Mouse (Mus musculus) hindbrain, embryonic 10.5 days (tissue): ENCODE measurements at regions not wholly inside any gene's neighbourhood (a gene's known extent, or its start where the extent isn't known, plus 50 kb on each side); places are given as distances from the start of the nearest gene placed in this dataset.

Experiments
- DNase-seq: peaks from one replicate; pipeline ENCODE4 v3.0.0-alpha.2; 2017; ENCODE audit warnings: low spot score
- H3K27ac ChIP-seq: fragments of 300-500 bp; sonication (generic); 2 replicates; pipeline ENCODE4 v1.5.1; 2016; ENCODE audit warnings: mild to moderate bottlenecking, moderate library complexity
- H3K27me3 ChIP-seq: fragments of 300-500 bp; sonication (generic); 2 replicates; pipeline ENCODE4 v1.6.1; 2016; ENCODE audit warnings: mild to moderate bottlenecking; ENCODE audit not compliant: poor library complexity, insufficient read depth, severe bottlenecking
- H3K36me3 ChIP-seq: fragments of 300-500 bp; sonication (generic); 2 replicates; pipeline ENCODE4 v1.6.1; 2016; ENCODE audit warnings: mild to moderate bottlenecking, moderate library complexity
- H3K4me1 ChIP-seq: fragments of 300-500 bp; sonication (generic); replicated peaks from 2 replicates; pipeline ENCODE4 v1.6.1; 2016; ENCODE audit warnings: mild to moderate bottlenecking
- H3K4me3 ChIP-seq: fragments of 300-500 bp; sonication (generic); 2 replicates; pipeline ENCODE4 v1.5.1; 2016; ENCODE audit warnings: mild to moderate bottlenecking, moderate library complexity
- H3K9me3 ChIP-seq: fragments of 300-500 bp; sonication (generic); 2 replicates; pipeline ENCODE4 v1.6.1; 2016; ENCODE audit warnings: mild to moderate bottlenecking, moderate library complexity
- WGBS: fragments of 180-500 bp; shearing (Covaris S2); methylation state at CpG from one replicate; pipeline ENCODE4 v1.1.7; 2016; 5-methylcytosine and 5-hydroxymethylcytosine counted together

DNA sequence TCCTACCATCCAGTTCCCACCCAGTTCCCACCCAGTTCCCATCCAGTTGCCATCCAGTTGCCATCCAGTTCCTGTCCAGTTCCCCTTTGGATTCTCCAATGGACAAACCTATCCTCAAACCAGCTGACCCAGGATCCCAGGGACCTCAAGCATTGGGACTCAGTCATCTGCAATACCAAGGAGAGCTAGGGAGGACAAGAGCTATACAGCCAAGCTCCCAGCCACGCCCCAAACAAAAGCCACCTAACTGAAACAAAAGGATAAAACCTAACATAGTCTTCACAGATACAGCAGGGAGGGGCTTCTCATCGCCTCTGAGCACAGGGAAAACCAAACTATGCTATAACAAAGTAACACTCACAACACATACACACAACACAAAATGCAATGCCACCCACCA, 145.6 kb upstream of the Nfe2l3 start:
- Histone ChIP-seq H3K27me3 (no peaks in the 10 kb centered on the region), H3K4me3 (no peak overlapping the region), H3K36me3 (no peaks in the 10 kb centered on the region), H3K4me1 (no peaks in the 10 kb centered on the region; the same call in 1 of the 2 replicates), H3K27ac (no peak overlapping the region), H3K9me3 (no peaks in the 10 kb centered on the region)
- 76% methylated on average over 2 of the region's 2 CpGs for WGBS
- DNase-seq = no peak

DNA sequence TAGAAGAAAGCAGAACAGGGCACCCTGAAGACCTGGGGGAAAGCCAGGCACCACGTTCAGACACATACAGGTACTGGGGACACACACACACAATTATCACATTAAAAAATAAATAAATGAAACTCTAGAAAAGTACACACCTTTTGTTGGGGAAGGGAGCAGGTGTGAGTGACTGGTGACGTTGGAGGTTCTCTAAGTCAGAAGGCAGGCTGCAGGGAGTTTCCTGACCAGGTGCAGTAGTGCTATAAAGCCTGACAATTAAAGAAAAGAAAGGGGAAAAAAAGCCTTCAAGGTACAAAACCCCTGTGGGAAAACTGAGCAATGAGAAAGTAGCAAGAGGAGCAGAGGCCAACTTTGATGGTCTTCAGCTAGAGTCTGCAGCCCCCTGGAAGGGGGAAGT, 145.1 kb upstream of the Nfe2l3 start:
- WGBS = 66% methylated on average over 2 of the region's 2 CpGs
- no peaks in the 10 kb centered on the region for H3K27me3 ChIP-seq
- no peak overlapping the region for H3K27ac ChIP-seq
- no peaks in the 10 kb centered on the region; the same call in 1 of the 2 replicates for H3K4me1 ChIP-seq
- H3K36me3 ChIP-seq = no peaks in the 10 kb centered on the region
- no peak for DNase-seq
- H3K4me3 ChIP-seq = no peak overlapping the region
- H3K9me3 ChIP-seq = no peaks in the 10 kb centered on the region

DNA sequence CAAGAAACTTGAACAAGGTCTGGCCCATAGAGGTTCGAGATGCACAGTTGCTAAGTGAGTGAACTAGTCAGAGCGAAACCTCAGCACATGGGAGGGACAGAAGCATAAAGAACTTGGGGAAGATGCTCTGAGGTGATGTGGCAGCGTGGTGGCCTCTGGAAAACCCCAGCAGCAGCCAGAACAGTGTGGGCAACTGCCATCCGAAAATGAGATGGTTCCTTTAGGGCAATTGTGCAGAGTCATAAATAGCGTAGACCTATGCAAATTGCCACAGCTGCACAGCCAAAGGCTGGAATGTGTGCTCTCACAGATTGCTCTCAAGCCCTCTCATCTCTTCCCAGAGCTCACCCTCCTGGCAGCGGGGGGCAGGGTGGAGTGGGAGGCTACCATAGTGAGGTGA, 144.7 kb upstream of the Nfe2l3 start:
- Histone ChIP-seq H3K36me3 (no peaks in the 10 kb centered on the region), H3K27me3 (no peaks in the 10 kb centered on the region), H3K27ac (no peak overlapping the region), H3K4me1 (no peaks in the 10 kb centered on the region; the same call in 1 of the 2 replicates), H3K9me3 (no peaks in the 10 kb centered on the region), H3K4me3 (no peak overlapping the region)
- WGBS = 79% methylated on average over 6 of the region's 6 CpGs
- no peak for DNase-seq

DNA sequence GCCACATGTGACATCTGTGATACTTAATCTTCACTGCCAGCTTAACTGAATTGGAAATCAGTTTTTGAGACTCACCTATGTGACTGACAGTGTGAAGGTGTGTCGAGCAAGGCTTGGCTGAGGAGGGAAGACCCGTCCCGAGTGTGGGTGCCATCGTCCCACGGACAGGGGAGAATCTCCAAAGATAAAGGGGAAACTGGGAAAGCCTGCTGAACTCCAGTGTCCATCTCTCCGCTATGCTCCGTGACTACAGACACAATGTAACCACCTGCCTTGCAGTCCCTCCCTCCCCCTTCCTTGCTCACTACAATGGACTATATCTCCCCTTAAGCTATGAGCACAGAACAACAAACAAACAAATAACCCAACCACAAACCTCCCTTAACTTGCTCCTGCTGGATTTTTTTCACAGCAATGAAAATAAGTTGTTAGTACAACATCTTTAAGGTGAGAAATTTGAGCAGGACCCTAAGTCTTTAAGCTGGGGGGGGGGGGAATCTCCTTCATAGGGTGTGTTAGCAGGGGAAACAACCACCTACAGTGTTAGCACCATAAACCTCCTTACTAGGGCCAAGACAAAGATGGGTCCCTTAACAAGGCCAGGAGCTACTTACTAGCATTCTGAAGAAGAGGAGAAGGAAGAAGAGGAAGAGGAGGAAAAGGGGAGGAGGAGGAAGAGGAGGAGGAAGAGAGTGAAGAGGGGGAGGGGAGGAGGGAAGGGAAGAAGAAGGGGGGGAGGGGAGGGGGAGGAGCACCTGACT, 144.0 kb upstream of the Nfe2l3 start:
- DNase-seq = no peak
- no peaks in the 10 kb centered on the region; the same call in 1 of the 2 replicates for H3K4me1 ChIP-seq
- no peaks in the 10 kb centered on the region for H3K36me3 ChIP-seq
- H3K27me3 ChIP-seq = no peaks in the 10 kb centered on the region
- no peak overlapping the region for H3K4me3 ChIP-seq
- no peaks in the 10 kb centered on the region for H3K9me3 ChIP-seq
- no peak overlapping the region for H3K27ac ChIP-seq
- whole genome bisulfite sequencing = 87% methylated on average over 7 of the region's 7 CpGs

DNA sequence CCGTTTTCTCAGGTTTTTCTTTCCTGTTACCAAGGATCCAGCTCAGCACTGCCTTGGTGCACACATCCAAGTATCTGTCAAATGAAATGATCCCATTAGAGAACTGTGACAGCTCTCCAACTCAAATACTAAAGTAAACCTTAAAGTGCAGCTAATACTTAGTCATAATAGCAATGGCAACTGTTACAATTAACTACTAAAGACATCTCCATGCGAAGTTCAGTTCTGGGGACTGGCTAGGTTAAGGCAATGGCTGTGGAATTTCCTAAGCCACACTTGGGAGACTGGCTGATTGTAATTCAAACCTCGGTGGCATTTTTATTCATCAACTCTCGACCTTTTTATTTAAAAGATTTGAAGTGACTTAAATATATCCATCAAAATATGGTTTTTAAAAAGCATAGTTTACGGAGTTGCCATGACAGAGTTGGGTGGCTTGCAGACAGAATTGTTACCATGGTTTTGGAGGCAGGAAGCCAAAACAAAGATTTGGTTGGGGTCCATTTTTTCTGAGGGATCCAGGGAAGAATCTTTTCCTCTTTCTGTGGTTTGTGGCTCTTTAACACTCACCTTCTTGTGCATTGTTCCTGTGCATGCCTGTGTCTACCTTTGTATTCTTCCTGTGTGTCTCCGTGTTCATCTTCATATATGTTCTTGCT, 143.3 kb upstream of the Nfe2l3 start:
- H3K27me3 ChIP-seq = no peaks in the 10 kb centered on the region
- H3K4me3 ChIP-seq = no peak overlapping the region
- no peak for DNase-seq
- H3K27ac ChIP-seq = no peak overlapping the region
- no peaks in the 10 kb centered on the region for H3K36me3 ChIP-seq
- no peaks in the 10 kb centered on the region for H3K9me3 ChIP-seq
- no peaks in the 10 kb centered on the region; the same call in 1 of the 2 replicates for H3K4me1 ChIP-seq
- 73% methylated on average over 6 of the region's 6 CpGs for WGBS

DNA sequence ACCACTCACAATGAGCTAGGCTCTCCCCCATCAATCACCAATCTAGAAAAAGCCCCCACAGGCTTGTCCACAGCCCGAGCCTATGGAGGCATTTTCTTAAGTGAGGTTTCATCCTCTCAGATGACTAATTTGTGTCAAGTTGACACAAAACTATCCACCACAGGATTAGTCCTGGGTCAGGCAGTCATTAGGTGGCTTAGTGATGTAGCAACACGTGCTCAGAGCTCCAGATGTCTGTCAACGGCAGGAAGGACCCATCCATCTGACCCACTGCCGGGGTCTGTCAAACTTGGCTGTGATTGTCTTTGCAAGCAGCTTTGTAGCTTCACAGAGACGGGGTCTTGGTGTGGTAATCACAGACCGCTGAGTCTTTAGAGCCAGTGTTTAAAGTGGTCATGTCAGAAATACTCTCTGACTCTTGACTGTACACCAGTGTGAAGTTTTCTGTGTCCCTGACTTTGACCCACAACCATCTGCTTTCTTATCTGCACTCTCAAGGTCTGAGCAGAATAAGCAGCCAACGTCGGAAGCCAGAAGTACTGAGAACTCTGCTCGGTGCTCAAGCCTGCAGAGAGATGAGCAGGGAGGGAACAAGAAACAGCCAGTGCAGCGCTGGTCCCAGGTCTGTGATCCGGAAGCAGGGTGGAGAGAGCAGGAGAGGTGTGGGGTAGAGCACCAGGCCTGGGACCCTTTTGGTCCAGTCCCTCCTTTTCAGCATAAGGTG, 131.6 kb upstream of the Nfe2l3 start:
- no peak for DNase-seq
- Histone ChIP-seq H3K4me1 (no peaks in the 10 kb centered on the region), H3K9me3 (peaks cover 4% of the 10 kb centered on the region), H3K36me3 (no peaks in the 10 kb centered on the region), H3K27ac (no peak overlapping the region), H3K4me3 (no peak overlapping the region), H3K27me3 (no peaks in the 10 kb centered on the region)
- 83% methylated on average over 11 of the region's 11 CpGs for WGBS

DNA sequence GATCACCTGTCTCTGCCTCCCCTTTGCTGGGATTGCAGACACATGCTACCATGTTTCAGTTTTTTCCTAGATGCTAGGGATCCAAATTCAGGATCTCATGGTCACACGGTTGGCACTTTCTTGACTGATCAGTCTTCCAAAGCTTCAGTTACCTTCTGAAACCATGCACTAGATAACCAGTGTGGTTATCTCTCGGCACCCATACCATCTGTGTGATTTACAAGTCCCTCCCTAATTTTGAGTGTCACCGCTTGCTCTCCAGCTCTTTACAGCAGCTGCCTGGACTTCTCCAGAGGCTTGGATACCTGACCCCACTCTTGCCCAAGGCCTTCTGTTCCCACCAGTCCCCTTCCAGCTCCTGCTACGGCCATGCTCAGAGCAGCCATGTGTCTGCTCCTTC, 130.6 kb upstream of the Nfe2l3 start:
- WGBS = 91% methylated on average over 4 of the region's 4 CpGs
- H3K36me3 ChIP-seq = no peaks in the 10 kb centered on the region
- H3K27ac ChIP-seq = no peak overlapping the region
- no peak for DNase-seq
- no peaks in the 10 kb centered on the region for H3K4me1 ChIP-seq
- H3K4me3 ChIP-seq = no peak overlapping the region
- peaks cover 4% of the 10 kb centered on the region for H3K9me3 ChIP-seq
- no peaks in the 10 kb centered on the region for H3K27me3 ChIP-seq

DNA sequence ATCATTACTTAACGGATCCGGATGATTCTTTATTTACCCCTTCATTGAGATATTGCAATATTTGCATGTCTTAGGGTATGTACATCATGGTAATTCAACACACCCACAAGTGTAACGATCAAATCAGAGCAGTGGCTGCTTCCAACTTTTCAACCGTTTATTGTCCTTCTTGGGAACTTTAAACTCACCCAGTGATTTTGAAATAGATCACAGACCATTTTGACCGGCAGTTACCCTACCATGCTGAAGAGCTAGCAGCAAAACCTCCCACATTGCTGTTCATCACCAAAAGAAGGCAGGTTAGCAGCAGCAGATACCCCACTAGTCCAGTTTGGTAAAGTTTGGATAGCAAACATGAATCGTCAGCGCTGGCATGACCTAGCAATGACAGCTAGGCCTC, 130.2 kb upstream of the Nfe2l3 start:
- 95% methylated on average over 7 of the region's 7 CpGs for WGBS
- Histone ChIP-seq H3K4me3 (no peak overlapping the region), H3K4me1 (no peaks in the 10 kb centered on the region), H3K9me3 (peaks cover 4% of the 10 kb centered on the region), H3K27me3 (no peaks in the 10 kb centered on the region), H3K27ac (no peak overlapping the region), H3K36me3 (no peaks in the 10 kb centered on the region)
- no peak for DNase-seq

DNA sequence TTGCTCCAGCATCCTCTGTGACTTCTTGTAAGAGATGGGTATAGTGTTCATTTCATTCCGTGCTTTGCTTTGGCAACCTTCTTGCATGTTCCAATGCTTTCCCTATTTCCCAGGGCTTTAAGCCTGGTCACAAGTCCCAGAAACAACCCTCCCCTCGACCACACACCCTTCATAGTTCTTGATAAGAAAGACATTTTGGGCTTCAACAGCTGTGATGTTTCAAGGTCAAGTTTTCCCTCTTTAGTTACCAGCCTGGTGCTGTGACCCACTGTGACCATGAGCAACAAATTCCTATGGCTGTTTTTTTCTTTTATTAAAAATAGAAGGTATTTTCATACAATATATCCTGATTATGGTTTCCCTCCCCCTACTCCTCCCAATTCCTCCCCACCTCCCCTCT, 114.1 kb upstream of the Nfe2l3 start:
- no peaks in the 10 kb centered on the region for H3K36me3 ChIP-seq
- no peaks in the 10 kb centered on the region for H3K9me3 ChIP-seq
- H3K27ac ChIP-seq = no peak overlapping the region
- H3K4me3 ChIP-seq = no peak overlapping the region
- 72% methylated on average over 2 of the region's 2 CpGs for WGBS
- no peak for DNase-seq
- peaks cover 16% of the 10 kb centered on the region for H3K4me1 ChIP-seq
- H3K27me3 ChIP-seq = no peaks in the 10 kb centered on the region

DNA sequence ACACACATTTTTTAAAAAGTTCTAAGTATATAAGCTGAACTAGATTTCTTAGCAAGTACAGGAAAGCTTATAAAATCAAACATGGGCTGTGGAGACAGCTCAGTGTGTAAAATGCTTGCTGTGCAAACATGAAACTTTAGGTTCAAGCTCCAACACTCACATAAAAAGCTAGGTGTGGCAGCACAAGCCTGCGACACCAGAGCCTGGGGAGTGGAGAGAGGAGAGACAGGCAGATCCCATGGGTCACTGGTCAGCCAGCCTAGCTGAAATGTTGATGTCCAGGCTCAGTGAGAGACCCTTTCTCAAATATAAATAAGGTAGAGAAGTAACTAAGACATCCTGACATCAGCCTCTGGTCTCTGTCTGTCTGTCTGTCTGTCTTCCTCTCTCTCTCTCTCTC, 112.5 kb upstream of the Nfe2l3 start:
- Histone ChIP-seq H3K27ac (no peak overlapping the region), H3K4me3 (no peak overlapping the region), H3K4me1 (peaks cover 16% of the 10 kb centered on the region), H3K9me3 (no peaks in the 10 kb centered on the region), H3K36me3 (no peaks in the 10 kb centered on the region), H3K27me3 (no peaks in the 10 kb centered on the region)
- DNase-seq = no peak
- 68% methylated on average over 1 of the region's 1 CpGs for WGBS

DNA sequence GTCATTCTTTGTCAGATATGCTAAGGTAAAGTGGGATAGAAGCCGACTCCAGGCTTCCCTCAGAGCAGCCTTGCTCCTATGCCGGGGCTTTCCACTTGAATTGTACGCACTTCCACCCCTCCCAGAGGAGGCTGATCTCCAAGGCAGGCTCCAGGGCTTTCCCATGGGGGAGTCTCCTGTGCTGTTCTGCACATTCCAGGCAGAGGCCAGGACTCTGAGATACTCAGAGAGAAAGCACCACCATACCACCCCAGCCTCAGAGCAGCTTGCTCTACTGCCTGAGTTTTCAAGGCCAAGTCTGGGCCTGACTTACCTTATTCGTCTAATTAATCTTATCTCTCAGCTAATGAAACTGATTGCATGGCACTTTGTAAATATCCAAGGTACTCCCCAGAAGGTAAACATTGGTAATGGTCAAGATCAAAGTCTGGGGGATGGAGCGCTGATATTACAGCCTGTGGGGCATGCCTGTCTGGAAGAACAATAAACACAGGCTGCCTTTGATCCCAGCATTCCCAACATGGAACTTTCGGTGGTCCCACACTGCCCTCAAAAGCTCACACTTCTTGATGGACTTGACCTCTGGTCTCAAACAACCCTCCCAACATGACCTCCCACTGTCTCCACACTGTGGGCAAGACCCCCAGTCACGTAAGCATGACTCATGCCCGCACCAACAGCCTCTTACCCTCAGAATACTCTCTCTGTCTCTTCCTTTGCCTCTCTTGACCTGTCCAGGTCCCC, 111.6 kb upstream of the Nfe2l3 start:
- Histone ChIP-seq H3K4me3 (no peak overlapping the region), H3K4me1 (peaks cover 18% of the 10 kb centered on the region), H3K27ac (peak overlapping the region; percentile 57; the same call in 1 of the 2 replicates), H3K27me3 (no peaks in the 10 kb centered on the region), H3K9me3 (no peaks in the 10 kb centered on the region), H3K36me3 (no peaks in the 10 kb centered on the region)
- DNase-seq = peak; percentile 12
- WGBS = 47% methylated on average over 8 of the region's 8 CpGs

DNA sequence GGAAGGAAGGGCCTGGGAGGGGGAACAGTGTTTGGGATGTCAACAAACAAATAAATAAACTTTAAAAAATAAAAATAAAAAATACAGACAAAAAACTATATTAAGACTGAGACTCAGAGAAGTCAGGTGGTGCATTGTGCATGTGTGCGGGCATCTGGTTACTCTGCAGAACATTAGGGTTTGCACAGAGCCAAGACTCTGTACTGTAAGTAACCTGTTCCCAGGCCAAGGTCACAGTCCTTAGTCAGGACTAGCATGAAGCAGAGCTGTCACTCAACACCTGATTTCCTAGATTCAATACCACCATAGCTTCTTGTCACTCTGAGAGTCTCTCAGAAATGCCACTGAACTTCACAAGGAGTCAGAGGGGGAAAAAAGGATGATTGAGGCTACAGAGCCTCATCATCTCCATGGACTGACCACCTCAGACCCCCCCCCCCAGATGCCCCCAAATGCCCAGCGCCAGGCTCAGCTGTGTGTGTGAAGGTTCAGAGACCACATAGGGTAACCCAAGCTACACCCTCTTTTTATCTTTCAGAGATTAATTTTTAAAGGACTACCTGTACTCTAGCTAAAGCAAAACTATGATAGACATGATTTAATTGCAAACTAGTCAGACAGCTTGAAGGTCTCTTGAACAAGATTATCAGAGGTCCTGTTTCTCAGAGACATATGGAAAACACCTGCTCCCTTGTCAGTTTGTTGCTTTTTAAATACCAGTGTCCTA, 106.2 kb upstream of the Nfe2l3 start:
- WGBS = 84% methylated on average over 2 of the region's 2 CpGs
- no peak overlapping the region for H3K27ac ChIP-seq
- no peak overlapping the region for H3K4me3 ChIP-seq
- no peaks in the 10 kb centered on the region for H3K27me3 ChIP-seq
- H3K4me1 ChIP-seq = peaks cover 12% of the 10 kb centered on the region
- DNase-seq = no peak
- H3K36me3 ChIP-seq = no peaks in the 10 kb centered on the region
- no peaks in the 10 kb centered on the region for H3K9me3 ChIP-seq
